Mouse (Mus musculus) neural tube, embryonic 14.5 days (tissue): ENCODE results near the gene Zfyve19. TPM values are rescaled to one million over a fixed set of nuclear protein-coding genes. Genes with fewer than 3 reads are reported as not detected.

Experiments
- ATAC-seq: fragments of 200-750 bp; cut with Nextera tagmentation; 2 replicates; pipeline ENCODE4 v1.8.0; 2017; ENCODE audit warnings: low read depth, mild to moderate bottlenecking, moderate TSS enrichment, moderate library complexity
- H3K27ac ChIP-seq: fragments of 300-500 bp; sonication (generic); 2 replicates; pipeline ENCODE4 v1.5.1; 2014; ENCODE audit warnings: low read depth, mild to moderate bottlenecking, control low read depth, low read length, moderate library complexity, mixed read lengths
- H3K27me3 ChIP-seq: fragments of 300-500 bp; sonication (generic); 2 replicates; pipeline ENCODE4 v1.6.1; 2014; ENCODE audit warnings: low read length; ENCODE audit not compliant: control insufficient read depth, insufficient read depth
- H3K36me3 ChIP-seq: fragments of 300-500 bp; sonication (generic); 2 replicates; pipeline ENCODE4 v1.6.1; 2014; ENCODE audit warnings: low read length, mixed read lengths; ENCODE audit not compliant: control insufficient read depth, insufficient read depth
- H3K4me1 ChIP-seq: fragments of 300-500 bp; sonication (generic); 2 replicates; pipeline ENCODE4 v1.6.1; 2014; ENCODE audit warnings: low read length; ENCODE audit not compliant: control insufficient read depth, insufficient read depth
- H3K4me2 ChIP-seq: fragments of 300-500 bp; sonication (generic); 2 replicates; pipeline ENCODE4 v1.6.1; 2014; ENCODE audit warnings: mild to moderate bottlenecking, low read depth, low read length, control low read depth
- H3K4me3 ChIP-seq: fragments of 300-500 bp; sonication (generic); 2 replicates; pipeline ENCODE4 v1.5.1; 2014; ENCODE audit warnings: low read depth, low read length, control low read depth, mixed read lengths
- H3K9ac ChIP-seq: fragments of 300-500 bp; sonication (generic); replicated peaks from 2 replicates; pipeline ENCODE4 v1.6.1; 2014; ENCODE audit warnings: low read depth, mild to moderate bottlenecking, control low read depth, low read length, mixed read lengths
- H3K9me3 ChIP-seq: fragments of 300-500 bp; sonication (generic); 2 replicates; pipeline ENCODE4 v1.6.1; 2016; ENCODE audit warnings: low read length; ENCODE audit not compliant: control insufficient read depth
- WGBS: fragments of 180-500 bp; shearing (Covaris S2); extraction: QIAGEN DNeasy Blood & Tissue Kit; methylation state at CpG from one replicate; pipeline ENCODE4 v1.1.7; 2014; 5-methylcytosine and 5-hydroxymethylcytosine counted together
- polyA plus RNA-seq: library from polyadenylated mRNA; unstranded; fragments of >200 nt; fragmentation: Nextera tagmentation; extraction: Ambion mirVana; gene quantifications from 2 replicates; pipeline ENCODE4 v1.2.1, GENCODE M21; 2014

The Zfyve19 gene
- polyA plus RNA-seq, 1 experiment from 2014 or later = 62.4 TPM

GRCm38 (mm10) chr2:119189029-119189710, 19.2 kb upstream of the Zfyve19 start:
- Histone ChIP-seq H3K9ac (no peak overlapping the region), H3K27ac (no peak overlapping the region), H3K4me1 (0 out of 2 replicates have a peak, but pooled peaks cover 6% of the 10 kb centered on the region), H3K27me3 (no peaks in the 10 kb centered on the region), H3K9me3 (no peaks in the 10 kb centered on the region), H3K36me3 (peaks cover 8% of the 10 kb centered on the region; the same call in 1 of the 2 replicates), H3K4me3 (no peak overlapping the region), H3K4me2 (peak overlapping the region; percentile 44)
- WGBS = 8% methylated on average over 15 of the region's 15 CpGs
- ATAC-seq = peak; percentile 90

- no peaks in the 10 kb centered on the region for H3K27me3 ChIP-seq
- H3K4me3 ChIP-seq = no peak overlapping the region
- no peaks in the 10 kb centered on the region for H3K9me3 ChIP-seq
- 0 out of 2 replicates have a peak, but pooled peaks cover 6% of the 10 kb centered on the region for H3K4me1 ChIP-seq
- no peaks in the 10 kb centered on the region for H3K36me3 ChIP-seq
- H3K27ac ChIP-seq = no peak overlapping the region
- ATAC-seq = no peak
- H3K9ac ChIP-seq = no peak overlapping the region
- WGBS = 92% methylated on average over 5 of the region's 5 CpGs
- H3K4me2 ChIP-seq = no peak overlapping the region
Measured at GRCm38 (mm10) chr2:119190969-119191368, 17.4 kb upstream of the Zfyve19 start.

DNA sequence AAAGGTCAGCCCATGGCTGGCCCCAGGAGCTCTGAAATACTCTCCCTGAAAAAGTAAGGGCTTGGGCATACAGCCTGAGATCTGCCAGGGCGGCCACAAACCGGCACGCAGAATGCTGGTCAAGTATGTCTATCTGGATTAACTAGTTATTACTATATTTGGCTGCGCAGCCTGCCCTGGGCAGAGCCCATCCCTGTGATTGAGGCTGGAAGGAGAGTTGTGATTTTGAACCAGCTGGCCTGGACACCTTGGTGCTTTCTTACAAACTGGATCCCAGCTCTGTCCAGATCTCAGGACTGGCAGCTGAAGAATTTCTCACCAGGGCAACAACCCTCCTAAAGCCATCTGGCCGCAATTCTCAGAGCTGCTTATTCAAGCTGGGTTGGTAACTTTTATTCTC, 14.3 kb upstream of the Zfyve19 start:
- no peaks in the 10 kb centered on the region for H3K9me3 ChIP-seq
- ATAC-seq = no peak
- 0 out of 2 replicates have a peak, but pooled peaks cover 2% of the 10 kb centered on the region for H3K4me1 ChIP-seq
- H3K4me2 ChIP-seq = no peak overlapping the region
- 90% methylated on average over 5 of the region's 5 CpGs for WGBS
- H3K27ac ChIP-seq = no peak overlapping the region
- no peak overlapping the region for H3K4me3 ChIP-seq
- no peaks in the 10 kb centered on the region for H3K27me3 ChIP-seq
- H3K36me3 ChIP-seq = no peaks in the 10 kb centered on the region
- H3K9ac ChIP-seq = no peak overlapping the region

GRCm38 (mm10) chr2:119196316-119197108, 11.9 kb upstream of the Zfyve19 start:
- Histone ChIP-seq H3K27me3 (no peaks in the 10 kb centered on the region), H3K36me3 (no peaks in the 10 kb centered on the region), H3K27ac (no peak overlapping the region), H3K4me2 (no peak overlapping the region), H3K9me3 (no peaks in the 10 kb centered on the region), H3K9ac (no peak overlapping the region), H3K4me1 (no peaks in the 10 kb centered on the region), H3K4me3 (no peak overlapping the region)
- WGBS = 34% methylated on average over 4 of the region's 4 CpGs
- ATAC-seq = no peak

GRCm38 (mm10) chr2:119197493-119197892, 10.9 kb upstream of the Zfyve19 start:
- WGBS = 80% methylated on average over 1 of the region's 1 CpGs
- ATAC-seq = no peak
- H3K27ac ChIP-seq = no peak overlapping the region

DNA sequence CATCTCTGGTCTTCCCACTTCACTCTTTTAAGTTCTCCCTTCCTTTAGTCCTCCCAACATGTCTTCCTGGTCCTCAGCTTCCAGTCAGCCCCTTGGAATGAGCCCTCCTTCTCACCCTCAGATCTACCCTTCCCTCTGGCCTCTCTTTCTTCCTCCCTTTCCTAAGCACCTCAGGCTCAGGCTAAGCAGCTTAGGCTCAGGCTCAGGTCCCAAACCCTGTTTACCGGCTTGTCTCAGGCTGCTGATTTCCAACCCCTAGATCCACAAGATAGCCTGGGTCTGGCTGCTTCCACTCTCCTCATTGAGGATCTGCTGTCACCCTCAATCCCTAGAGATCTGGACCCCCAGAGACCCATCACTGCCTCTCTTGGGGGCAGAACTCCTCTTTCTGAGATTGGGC, 10.4 kb upstream of the Zfyve19 start:
- WGBS = 71% methylated on average over 1 of the region's 1 CpGs
- no peak overlapping the region for H3K27ac ChIP-seq
- ATAC-seq = no peak
- no peak overlapping the region for H3K4me2 ChIP-seq
- H3K9ac ChIP-seq = no peak overlapping the region
- H3K9me3 ChIP-seq = no peaks in the 10 kb centered on the region
- no peak overlapping the region for H3K4me3 ChIP-seq
- H3K36me3 ChIP-seq = no peaks in the 10 kb centered on the region
- H3K27me3 ChIP-seq = no peaks in the 10 kb centered on the region
- no peaks in the 10 kb centered on the region for H3K4me1 ChIP-seq

More at GRCm38 (mm10) chr2:119197493-119197892, 10.9 kb upstream of the Zfyve19 start:
- no peak overlapping the region for H3K4me2 ChIP-seq
- H3K9me3 ChIP-seq = no peaks in the 10 kb centered on the region
- H3K36me3 ChIP-seq = no peaks in the 10 kb centered on the region
- no peak overlapping the region for H3K4me3 ChIP-seq
- no peak overlapping the region for H3K9ac ChIP-seq
- no peaks in the 10 kb centered on the region for H3K4me1 ChIP-seq
- H3K27me3 ChIP-seq = no peaks in the 10 kb centered on the region

- no peaks in the 10 kb centered on the region for H3K9me3 ChIP-seq
- H3K4me2 ChIP-seq = no peak overlapping the region
- no peaks in the 10 kb centered on the region for H3K4me1 ChIP-seq
- no peak overlapping the region for H3K9ac ChIP-seq
- no peak overlapping the region for H3K27ac ChIP-seq
- H3K4me3 ChIP-seq = no peak overlapping the region
- no peaks in the 10 kb centered on the region for H3K36me3 ChIP-seq
- 69% methylated on average over 3 of the region's 3 CpGs for WGBS
- H3K27me3 ChIP-seq = no peaks in the 10 kb centered on the region
- no peak for ATAC-seq
Measured at GRCm38 (mm10) chr2:119198934-119199333, 9.5 kb upstream of the Zfyve19 start.

GRCm38 (mm10) chr2:119202914-119203453, 5.4 kb upstream of the Zfyve19 start:
- H3K4me2 ChIP-seq = no peak overlapping the region
- H3K27ac ChIP-seq = no peak overlapping the region
- H3K9me3 ChIP-seq = no peaks in the 10 kb centered on the region
- no peaks in the 10 kb centered on the region for H3K36me3 ChIP-seq
- no peaks in the 10 kb centered on the region for H3K27me3 ChIP-seq
- no peak overlapping the region for H3K4me3 ChIP-seq
- no peak for ATAC-seq
- no peak overlapping the region for H3K9ac ChIP-seq
- 55% methylated on average over 5 of the region's 5 CpGs for WGBS
- no peaks in the 10 kb centered on the region for H3K4me1 ChIP-seq
